Mouse (Mus musculus) hindbrain, embryonic 13.5 days (tissue): ENCODE data around the gene Rps27l. TPM values are rescaled to one million over a fixed set of nuclear protein-coding genes. Genes with fewer than 3 reads are reported as not detected.

Experiments used
- ATAC-seq: fragments of 200-750 bp; cut with Nextera tagmentation; 2 replicates; pipeline ENCODE4 v1.8.0; 2017; ENCODE audit warnings: moderate TSS enrichment; ENCODE audit not compliant: low FRiP score
- H3K27ac ChIP-seq: fragments of 300-500 bp; sonication (generic); 2 replicates; pipeline ENCODE4 v1.5.1; 2015; ENCODE audit warnings: inconsistent platforms, mild to moderate bottlenecking, moderate library complexity
- H3K27me3 ChIP-seq: fragments of 300-500 bp; sonication (generic); 2 replicates; pipeline ENCODE4 v1.6.1; 2015; ENCODE audit warnings: mild to moderate bottlenecking, inconsistent platforms
- H3K36me3 ChIP-seq: fragments of 300-500 bp; sonication (generic); 2 replicates; pipeline ENCODE4 v1.6.1; 2015; ENCODE audit warnings: mild to moderate bottlenecking, inconsistent platforms
- H3K4me1 ChIP-seq: fragments of 300-500 bp; sonication (generic); replicated peaks from 2 replicates; pipeline ENCODE4 v1.6.1; 2015; ENCODE audit warnings: inconsistent platforms
- H3K4me2 ChIP-seq: fragments of 300-500 bp; sonication (generic); 2 replicates; pipeline ENCODE4 v1.6.1; 2015; ENCODE audit warnings: inconsistent platforms, mild to moderate bottlenecking, moderate library complexity
- H3K4me3 ChIP-seq: fragments of 300-500 bp; sonication (generic); 2 replicates; pipeline ENCODE4 v1.5.1; 2015; ENCODE audit warnings: mild to moderate bottlenecking, inconsistent platforms
- H3K9ac ChIP-seq: fragments of 300-500 bp; sonication (generic); 2 replicates; pipeline ENCODE4 v1.6.1; 2015; ENCODE audit warnings: mild to moderate bottlenecking, inconsistent platforms
- H3K9me3 ChIP-seq: fragments of 300-500 bp; sonication (generic); 2 replicates; pipeline ENCODE4 v1.6.1; 2016; ENCODE audit warnings: inconsistent platforms
- WGBS: fragments of 180-500 bp; shearing (Covaris S2); methylation state at CpG from one replicate; pipeline ENCODE4 v1.1.7; 2015; 5-methylcytosine and 5-hydroxymethylcytosine counted together
- polyA plus RNA-seq: library from polyadenylated mRNA; unstranded; fragments of >200 nt; fragmentation: Nextera tagmentation; extraction: Ambion mirVana; gene quantifications from 2 replicates; pipeline ENCODE4 v1.2.1, GENCODE M21; 2015

Gene Rps27l
- polyA plus RNA-seq, 1 experiment from 2014 or later = 315 TPM

GRCm38 (mm10) chr9:66914540-66914939 lies 31.3 kb upstream of the Rps27l start:
- Histone ChIP-seq H3K4me3 (no peak overlapping the region), H3K27me3 (no peaks in the 10 kb centered on the region), H3K9ac (no peak overlapping the region), H3K9me3 (no peaks in the 10 kb centered on the region), H3K4me2 (no peak overlapping the region), H3K36me3 (no peaks in the 10 kb centered on the region), H3K4me1 (peaks cover 65% of the 10 kb centered on the region), H3K27ac (no peak overlapping the region)
- WGBS = 97% methylated on average over 3 of the region's 3 CpGs
- no peak for ATAC-seq

GRCm38 (mm10) chr9:66915401-66915800 lies 30.5 kb upstream of the Rps27l start:
- Histone ChIP-seq H3K4me1 (peaks cover 65% of the 10 kb centered on the region), H3K9me3 (no peaks in the 10 kb centered on the region), H3K4me2 (no peak overlapping the region), H3K36me3 (no peaks in the 10 kb centered on the region), H3K9ac (no peak overlapping the region), H3K4me3 (no peak overlapping the region), H3K27me3 (no peaks in the 10 kb centered on the region), H3K27ac (no peak overlapping the region)
- no peak for ATAC-seq
- 81% methylated on average over 5 of the region's 5 CpGs for WGBS

GRCm38 (mm10) chr9:66915869-66916785 lies 29.8 kb upstream of the Rps27l start:
- no peak for ATAC-seq
- no peaks in the 10 kb centered on the region for H3K27me3 ChIP-seq
- H3K27ac ChIP-seq = no peak overlapping the region
- H3K4me2 ChIP-seq = no peak overlapping the region
- H3K36me3 ChIP-seq = no peaks in the 10 kb centered on the region
- WGBS = 91% methylated on average over 9 of the region's 9 CpGs
- no peak overlapping the region for H3K4me3 ChIP-seq
- no peaks in the 10 kb centered on the region for H3K9me3 ChIP-seq
- no peak overlapping the region for H3K9ac ChIP-seq
- peaks cover 63% of the 10 kb centered on the region for H3K4me1 ChIP-seq

- Histone ChIP-seq H3K36me3 (no peaks in the 10 kb centered on the region), H3K27me3 (no peaks in the 10 kb centered on the region), H3K4me3 (no peak overlapping the region; the same call in 1 of the 2 replicates), H3K4me2 (peak overlapping the region; percentile 13), H3K27ac (no peak overlapping the region), H3K9ac (no peak overlapping the region), H3K9me3 (no peaks in the 10 kb centered on the region), H3K4me1 (peaks cover 52% of the 10 kb centered on the region)
- WGBS = 90% methylated on average over 8 of the region's 8 CpGs
- no peak for ATAC-seq
Measured at GRCm38 (mm10) chr9:66917216-66917891, 28.5 kb upstream of the Rps27l start.

- Histone ChIP-seq H3K4me2 (peak overlapping the region; percentile 74), H3K9ac (no peak overlapping the region), H3K27ac (no peak overlapping the region), H3K36me3 (no peaks in the 10 kb centered on the region), H3K9me3 (no peaks in the 10 kb centered on the region), H3K27me3 (no peaks in the 10 kb centered on the region), H3K4me3 (peak overlapping the region; percentile 87), H3K4me1 (peaks cover 47% of the 10 kb centered on the region)
- no peak for ATAC-seq
- 67% methylated on average over 1 of the region's 1 CpGs for WGBS
Measured at GRCm38 (mm10) chr9:66917892-66918255, 28.0 kb upstream of the Rps27l start.

- Histone ChIP-seq H3K9me3 (no peaks in the 10 kb centered on the region), H3K4me2 (peak overlapping the region; percentile 74), H3K27ac (peak overlapping the region; percentile 94), H3K4me3 (peak overlapping the region; percentile 87), H3K9ac (peak overlapping the region; percentile 91), H3K27me3 (no peaks in the 10 kb centered on the region), H3K4me1 (peaks cover 40% of the 10 kb centered on the region), H3K36me3 (no peaks in the 10 kb centered on the region)
- no peak for ATAC-seq
- WGBS = 3% methylated on average over 27 of the region's 27 CpGs
Measured at GRCm38 (mm10) chr9:66918672-66919330, 27.1 kb upstream of the Rps27l start.

GRCm38 (mm10) chr9:66919382-66919971 lies 26.4 kb upstream of the Rps27l start, which contains the start of gene Rab8b:
Gene Rab8b (minus strand): TSS chr9:66919687.
- Histone ChIP-seq H3K4me2 (peak within 1 kb of the TSS; percentile 74), H3K9ac (peak within 1 kb of the TSS; percentile 91), H3K27ac (peak within 1 kb of the TSS; percentile 94), H3K4me3 (peak within 1 kb of the TSS; percentile 87), H3K36me3 (no peaks in the 10 kb centered on the region), H3K27me3 (no peaks in the 10 kb centered on the region), H3K9me3 (no peaks in the 10 kb centered on the region), H3K4me1 (peaks cover 34% of the 10 kb centered on the region)
- 1% methylated on average over 49 of the region's 49 CpGs for WGBS
- peak; percentile 99 for ATAC-seq

GRCm38 (mm10) chr9:66919981-66920380 lies 25.9 kb upstream of the Rps27l start:
- peaks cover 31% of the 10 kb centered on the region for H3K4me1 ChIP-seq
- no peaks in the 10 kb centered on the region for H3K36me3 ChIP-seq
- H3K4me3 ChIP-seq = peak overlapping the region; percentile 87
- ATAC-seq = peak; percentile 57
- H3K27ac ChIP-seq = peak overlapping the region; percentile 82
- H3K4me2 ChIP-seq = peak overlapping the region; percentile 74
- H3K9ac ChIP-seq = peak overlapping the region; percentile 70
- no peaks in the 10 kb centered on the region for H3K9me3 ChIP-seq
- H3K27me3 ChIP-seq = no peaks in the 10 kb centered on the region
- WGBS = under 1% methylated on average over 14 of the region's 14 CpGs

GRCm38 (mm10) chr9:66920488-66921279 lies 25.2 kb upstream of the Rps27l start:
- Histone ChIP-seq H3K4me2 (peak overlapping the region; percentile 74), H3K27me3 (no peaks in the 10 kb centered on the region), H3K4me1 (peaks cover 25% of the 10 kb centered on the region), H3K36me3 (no peaks in the 10 kb centered on the region), H3K27ac (no peak overlapping the region), H3K9me3 (no peaks in the 10 kb centered on the region), H3K4me3 (no peak overlapping the region), H3K9ac (no peak overlapping the region)
- WGBS = 11% methylated on average over 6 of the region's 6 CpGs
- no peak for ATAC-seq

- Histone ChIP-seq H3K4me3 (no peak overlapping the region), H3K9ac (no peak overlapping the region), H3K27ac (no peak overlapping the region), H3K27me3 (no peaks in the 10 kb centered on the region), H3K4me2 (no peak overlapping the region), H3K36me3 (no peaks in the 10 kb centered on the region), H3K9me3 (no peaks in the 10 kb centered on the region), H3K4me1 (peaks cover 15% of the 10 kb centered on the region)
- WGBS = 97% methylated on average over 1 of the region's 1 CpGs
- no peak for ATAC-seq
Measured at GRCm38 (mm10) chr9:66922076-66922475, 23.8 kb upstream of the Rps27l start.

GRCm38 (mm10) chr9:66925853-66926252 lies 20.0 kb upstream of the Rps27l start:
- no peak overlapping the region for H3K4me2 ChIP-seq
- H3K9ac ChIP-seq = no peak overlapping the region
- no peak overlapping the region for H3K4me3 ChIP-seq
- ATAC-seq = no peak
- WGBS = 80% methylated on average over 3 of the region's 3 CpGs
- no peaks in the 10 kb centered on the region for H3K4me1 ChIP-seq
- no peaks in the 10 kb centered on the region for H3K9me3 ChIP-seq
- H3K27me3 ChIP-seq = no peaks in the 10 kb centered on the region
- H3K27ac ChIP-seq = no peak overlapping the region
- no peaks in the 10 kb centered on the region for H3K36me3 ChIP-seq
